Mouse (Mus musculus) embryonic facial prominence, embryonic 13.5 days (tissue): Measurements from ENCODE around the gene Clp1. TPM values are rescaled to one million over a fixed set of nuclear protein-coding genes. Genes with fewer than 3 reads are reported as not detected.

Experiments used
- ATAC-seq: fragments of 200-750 bp; cut with Nextera tagmentation; 2 replicates; pipeline ENCODE4 v1.8.0; 2017; ENCODE audit warnings: low read depth; ENCODE audit not compliant: insufficient number of reproducible peaks, insufficient read depth, low FRiP score, low TSS enrichment
- H3K27ac ChIP-seq: fragments of 300-500 bp; sonication (generic); 2 replicates; pipeline ENCODE4 v1.5.1; 2015; ENCODE audit warnings: moderate library complexity, mild to moderate bottlenecking, inconsistent platforms
- H3K27me3 ChIP-seq: fragments of 300-500 bp; sonication (generic); 2 replicates; pipeline ENCODE4 v1.6.1; 2015; ENCODE audit warnings: mild to moderate bottlenecking, inconsistent platforms
- H3K36me3 ChIP-seq: fragments of 300-500 bp; sonication (generic); 2 replicates; pipeline ENCODE4 v1.6.1; 2015; ENCODE audit warnings: mild to moderate bottlenecking, inconsistent platforms
- H3K4me1 ChIP-seq: fragments of 300-500 bp; sonication (generic); 2 replicates; pipeline ENCODE4 v1.6.1; 2015; ENCODE audit warnings: inconsistent platforms
- H3K4me2 ChIP-seq: fragments of 300-500 bp; sonication (generic); 2 replicates; pipeline ENCODE4 v1.6.1; 2015; ENCODE audit warnings: moderate library complexity, mild to moderate bottlenecking, inconsistent platforms
- H3K4me3 ChIP-seq: fragments of 300-500 bp; sonication (generic); 2 replicates; pipeline ENCODE4 v1.5.1; 2015; ENCODE audit warnings: mild to moderate bottlenecking, inconsistent platforms
- H3K9ac ChIP-seq: fragments of 300-500 bp; sonication (generic); 2 replicates; pipeline ENCODE4 v1.6.1; 2015; ENCODE audit warnings: mild to moderate bottlenecking, inconsistent platforms
- H3K9me3 ChIP-seq: fragments of 300-500 bp; sonication (generic); 2 replicates; pipeline ENCODE4 v1.6.1; 2016; ENCODE audit warnings: inconsistent platforms
- WGBS: fragments of 180-500 bp; shearing (Covaris S2); methylation state at CpG from one replicate; pipeline ENCODE4 v1.1.7; 2015; ENCODE audit warnings: mixed read lengths; 5-methylcytosine and 5-hydroxymethylcytosine counted together
- polyA plus RNA-seq: library from polyadenylated mRNA; unstranded; fragments of >200 nt; fragmentation: Nextera tagmentation; extraction: Ambion mirVana; gene quantifications from 2 replicates; pipeline ENCODE4 v1.2.1, GENCODE M21; 2015

Clp1 gene
- polyA plus RNA-seq, result 32.7 and 39.0 TPM in 2 replicates

- Histone ChIP-seq H3K9ac (peak within 1 kb of the TSS; percentile 73), H3K4me1 (peaks cover 13% of the 10 kb centered on the region), H3K27me3 (no peaks in the 10 kb centered on the region), H3K27ac (peak within 1 kb of the TSS; percentile 84), H3K4me3 (peak within 1 kb of the TSS; percentile 63), H3K4me2 (peak within 1 kb of the TSS; percentile 78), H3K9me3 (no peaks in the 10 kb centered on the region), H3K36me3 (peaks cover 22% of the 10 kb centered on the region)
- ATAC-seq, result peak; percentile 95
- under 1% methylated on average over 39 of the region's 39 CpGs for WGBS
These were observed at the start of gene Clp1 for GRCm38 (mm10) chr2:84727172-84727858. Gene Clp1 (minus strand): TSS chr2:84727350.

- 73% methylated on average over 6 of the region's 6 CpGs for WGBS
- no peak overlapping the region; the same call in 1 of the 2 replicates for H3K27ac ChIP-seq
- no peak overlapping the region for H3K9ac ChIP-seq
- H3K27me3 ChIP-seq, result no peaks in the 10 kb centered on the region
- H3K36me3 ChIP-seq, result no peaks in the 10 kb centered on the region
- H3K4me2 ChIP-seq, result no peak overlapping the region
- no peak for ATAC-seq
- no peak overlapping the region for H3K4me3 ChIP-seq
- no peaks in the 10 kb centered on the region for H3K9me3 ChIP-seq
- peaks cover 11% of the 10 kb centered on the region for H3K4me1 ChIP-seq
These were observed 48.5 kb upstream of the Clp1 start for GRCm38 (mm10) chr2:84775665-84776064.

DNA sequence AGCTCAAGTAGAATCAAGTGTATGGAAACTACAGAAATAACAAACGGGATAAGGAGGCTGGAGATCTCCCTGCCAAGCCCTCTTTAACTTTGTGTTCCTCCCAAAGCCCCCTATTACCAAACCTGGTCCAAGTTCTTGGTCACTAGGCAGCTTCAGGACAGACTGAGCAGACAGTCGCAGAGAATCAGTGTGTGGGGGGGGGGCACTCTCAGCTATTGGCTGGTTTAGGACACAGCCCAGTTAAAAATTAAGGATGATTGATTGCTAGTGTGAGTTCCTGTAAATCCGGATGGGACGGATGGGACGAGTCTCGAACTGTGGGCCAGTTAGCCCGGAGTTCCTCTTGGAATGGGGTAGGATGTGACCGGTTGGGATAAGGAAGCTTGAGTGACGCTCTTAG is 48.1 kb upstream of the Clp1 start, which contains the start of gene Serping1:
Gene Serping1, minus strand, starts transcription at position 204 of the 400 bp plus-strand sequence.
- ATAC-seq, result no peak
- H3K4me3 ChIP-seq, result peak within 1 kb of the TSS; percentile 39
- no peaks in the 10 kb centered on the region for H3K36me3 ChIP-seq
- H3K4me2 ChIP-seq, result peak within 1 kb of the TSS; percentile 63
- H3K4me1 ChIP-seq, result peaks cover 11% of the 10 kb centered on the region
- WGBS, result 66% methylated on average over 9 of the region's 9 CpGs
- H3K9ac ChIP-seq, result peak within 1 kb of the TSS; percentile 53
- no peaks in the 10 kb centered on the region for H3K9me3 ChIP-seq
- no peaks in the 10 kb centered on the region for H3K27me3 ChIP-seq
- H3K27ac ChIP-seq, result no peak within 1 kb of the TSS; the same call in 1 of the 2 replicates

DNA sequence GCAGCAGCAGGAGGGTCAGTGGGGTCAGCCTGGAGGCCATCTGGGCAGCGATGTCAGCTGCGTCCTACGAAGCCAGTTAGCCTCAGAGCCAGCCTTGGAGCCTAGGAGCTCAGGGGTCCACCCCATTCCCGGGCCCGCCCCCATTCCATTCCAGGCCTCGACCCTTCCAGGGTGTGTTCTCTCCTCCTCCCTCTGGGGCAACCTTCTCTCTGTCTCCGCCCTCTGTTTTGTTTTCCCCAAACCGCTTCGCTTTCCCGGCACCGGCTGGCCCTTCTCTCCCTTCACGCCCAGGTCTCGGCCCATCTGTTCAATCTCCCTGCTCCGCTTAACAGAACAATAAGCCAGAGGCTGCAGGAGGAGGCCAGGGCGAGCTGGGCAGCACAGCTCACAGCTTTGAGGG is 47.6 kb upstream of the Clp1 start:
- peak overlapping the region; percentile 53 for H3K9ac ChIP-seq
- H3K4me2 ChIP-seq, result peak overlapping the region; percentile 63

DNA sequence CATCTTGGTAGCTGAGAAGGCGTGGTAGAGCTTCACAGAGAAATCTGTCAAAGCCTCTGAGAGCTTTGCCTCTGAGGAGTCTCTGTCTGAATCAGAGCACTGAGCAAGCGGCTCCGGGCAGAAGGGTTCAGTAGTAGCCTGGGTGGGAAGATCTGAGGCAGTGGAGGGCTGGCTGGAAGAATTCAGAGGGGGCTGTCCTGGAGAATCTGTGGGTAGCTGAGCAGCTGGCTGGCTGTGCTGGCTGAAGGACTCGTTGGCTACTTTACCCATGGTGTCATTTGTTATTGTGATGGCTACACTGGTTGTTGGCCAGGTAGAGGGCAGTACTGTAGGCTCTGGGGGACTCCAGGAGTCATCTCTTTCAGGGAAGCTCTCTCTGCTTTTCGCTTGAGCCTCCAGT is 46.0 kb upstream of the Clp1 start:
- ATAC-seq, result no peak
- H3K9ac ChIP-seq, result no peak overlapping the region
- no peaks in the 10 kb centered on the region for H3K27me3 ChIP-seq
- H3K4me2 ChIP-seq, result no peak overlapping the region
- no peaks in the 10 kb centered on the region for H3K36me3 ChIP-seq
- no peak overlapping the region for H3K4me3 ChIP-seq
- WGBS, result 75% methylated on average over 5 of the region's 5 CpGs
- H3K27ac ChIP-seq, result no peak overlapping the region
- H3K9me3 ChIP-seq, result no peaks in the 10 kb centered on the region
- peaks cover 11% of the 10 kb centered on the region for H3K4me1 ChIP-seq

More for the DNA sequence above, 47.6 kb upstream of the Clp1 start:
- 3% methylated on average over 12 of the region's 15 CpGs for WGBS
- Histone ChIP-seq H3K9me3 (no peaks in the 10 kb centered on the region), H3K4me3 (peak overlapping the region; percentile 39), H3K36me3 (no peaks in the 10 kb centered on the region), H3K27me3 (no peaks in the 10 kb centered on the region), H3K4me1 (peaks cover 11% of the 10 kb centered on the region), H3K27ac (no peak overlapping the region; the same call in 1 of the 2 replicates)
- ATAC-seq, result peak; percentile 85

DNA sequence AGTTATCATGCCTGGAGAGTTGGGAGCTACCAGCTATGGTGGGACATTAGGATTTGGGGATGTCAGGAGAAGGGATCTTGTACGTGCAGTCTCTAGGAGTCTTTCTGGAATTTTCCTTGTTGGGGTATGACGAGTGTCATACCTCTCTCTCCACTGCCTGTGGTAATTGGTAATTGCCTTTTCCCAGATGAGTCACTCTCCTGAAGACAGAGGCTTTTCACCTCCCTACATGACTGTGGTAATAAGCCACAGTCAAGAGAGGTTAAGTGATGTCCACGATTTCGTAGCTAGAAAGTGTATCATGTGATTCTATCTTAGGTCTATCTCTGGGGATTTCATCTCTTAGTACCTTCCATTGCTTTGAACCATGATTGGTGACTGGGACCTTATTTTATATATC is 45.3 kb upstream of the Clp1 start:
- H3K4me1 ChIP-seq, result peaks cover 11% of the 10 kb centered on the region
- no peak overlapping the region for H3K27ac ChIP-seq
- H3K9ac ChIP-seq, result no peak overlapping the region
- no peak overlapping the region for H3K4me2 ChIP-seq
- H3K9me3 ChIP-seq, result no peaks in the 10 kb centered on the region
- ATAC-seq, result no peak
- no peaks in the 10 kb centered on the region for H3K36me3 ChIP-seq
- 81% methylated on average over 4 of the region's 4 CpGs for WGBS
- H3K4me3 ChIP-seq, result no peak overlapping the region
- no peaks in the 10 kb centered on the region for H3K27me3 ChIP-seq

DNA sequence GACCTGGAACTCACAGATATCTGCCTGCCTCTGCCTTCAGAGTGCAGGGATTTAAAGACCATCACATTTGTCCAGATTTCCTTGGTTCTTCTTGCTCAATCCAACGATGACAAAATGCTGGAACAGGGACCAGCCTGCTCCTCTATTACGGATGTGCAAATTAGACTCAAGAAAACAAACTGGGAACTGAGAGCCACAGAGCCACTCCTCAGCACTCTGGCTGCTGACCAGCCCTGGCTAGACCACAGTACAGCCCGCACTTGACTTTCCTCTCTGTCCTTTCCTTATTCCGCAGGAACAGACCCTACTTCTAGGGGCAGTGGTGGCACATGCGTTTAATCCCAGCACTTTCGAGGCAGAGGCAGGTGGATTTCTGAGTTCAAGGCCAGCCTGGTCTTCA is 43.4 kb upstream of the Clp1 start:
- no peaks in the 10 kb centered on the region for H3K27me3 ChIP-seq
- peaks cover 11% of the 10 kb centered on the region for H3K4me1 ChIP-seq
- no peak overlapping the region for H3K4me3 ChIP-seq
- H3K36me3 ChIP-seq, result no peaks in the 10 kb centered on the region
- 77% methylated on average over 6 of the region's 6 CpGs for WGBS
- H3K27ac ChIP-seq, result no peak overlapping the region
- no peak overlapping the region for H3K9ac ChIP-seq
- no peaks in the 10 kb centered on the region for H3K9me3 ChIP-seq
- H3K4me2 ChIP-seq, result no peak overlapping the region
- no peak for ATAC-seq

DNA sequence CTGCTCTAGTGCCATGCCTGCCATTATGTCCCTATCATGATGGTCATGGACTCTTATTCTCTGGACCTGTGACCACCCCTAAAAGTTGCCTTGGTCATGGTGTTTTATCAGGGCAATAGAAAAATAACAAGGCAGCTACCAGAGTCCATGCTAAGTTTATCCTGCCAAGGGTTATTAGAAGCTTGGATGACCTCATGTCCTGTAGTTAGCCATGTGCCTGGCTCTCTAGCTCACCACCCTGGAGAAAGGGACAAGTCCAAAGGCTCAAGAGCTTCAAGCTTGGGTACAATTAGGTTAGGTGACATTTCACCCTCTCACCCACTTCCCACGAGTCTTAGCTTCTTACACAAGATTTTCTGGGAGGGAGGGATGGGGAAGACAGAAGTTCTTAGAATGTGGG is 35.7 kb upstream of the Clp1 start:
- H3K36me3 ChIP-seq, result no peaks in the 10 kb centered on the region
- no peaks in the 10 kb centered on the region for H3K9me3 ChIP-seq
- no peak overlapping the region for H3K27ac ChIP-seq
- H3K4me1 ChIP-seq, result no peaks in the 10 kb centered on the region
- H3K4me2 ChIP-seq, result no peak overlapping the region
- WGBS, result 67% methylated on average over 1 of the region's 1 CpGs
- H3K27me3 ChIP-seq, result no peaks in the 10 kb centered on the region
- no peak for ATAC-seq
- H3K9ac ChIP-seq, result no peak overlapping the region
- H3K4me3 ChIP-seq, result no peak overlapping the region

GRCm38 (mm10) chr2:84762295-84762694 is 35.1 kb upstream of the Clp1 start:
- no peak overlapping the region for H3K4me2 ChIP-seq
- 36% methylated on average over 4 of the region's 4 CpGs for WGBS
- no peaks in the 10 kb centered on the region for H3K9me3 ChIP-seq
- H3K27me3 ChIP-seq, result no peaks in the 10 kb centered on the region
- no peak overlapping the region for H3K27ac ChIP-seq
- H3K9ac ChIP-seq, result no peak overlapping the region
- H3K36me3 ChIP-seq, result no peaks in the 10 kb centered on the region
- H3K4me1 ChIP-seq, result no peaks in the 10 kb centered on the region
- no peak for ATAC-seq
- no peak overlapping the region for H3K4me3 ChIP-seq

DNA sequence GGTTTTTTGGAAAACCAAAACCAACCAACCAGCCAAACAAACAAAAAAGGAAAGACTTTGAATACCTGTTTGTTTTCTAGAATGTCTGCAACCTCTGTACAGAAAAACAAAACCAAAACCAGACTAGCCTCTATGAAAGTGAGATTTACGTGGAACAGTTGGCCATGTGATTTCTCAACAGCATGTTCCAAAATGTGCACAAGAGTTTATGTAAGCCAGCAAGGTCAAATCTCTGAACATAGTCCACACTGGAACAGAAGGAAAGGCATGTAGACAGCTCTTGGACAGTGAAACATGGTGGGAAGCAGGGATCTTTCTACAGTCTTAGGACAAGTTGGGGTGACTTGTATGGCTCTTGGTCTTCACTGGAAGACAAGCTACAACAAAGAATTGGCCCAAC is 34.7 kb upstream of the Clp1 start:
- Histone ChIP-seq H3K4me1 (no peaks in the 10 kb centered on the region), H3K4me3 (no peak overlapping the region), H3K9ac (no peak overlapping the region), H3K4me2 (no peak overlapping the region), H3K27me3 (no peaks in the 10 kb centered on the region), H3K27ac (no peak overlapping the region), H3K9me3 (no peaks in the 10 kb centered on the region), H3K36me3 (no peaks in the 10 kb centered on the region)
- 80% methylated on average over 1 of the region's 1 CpGs for WGBS
- no peak for ATAC-seq

DNA sequence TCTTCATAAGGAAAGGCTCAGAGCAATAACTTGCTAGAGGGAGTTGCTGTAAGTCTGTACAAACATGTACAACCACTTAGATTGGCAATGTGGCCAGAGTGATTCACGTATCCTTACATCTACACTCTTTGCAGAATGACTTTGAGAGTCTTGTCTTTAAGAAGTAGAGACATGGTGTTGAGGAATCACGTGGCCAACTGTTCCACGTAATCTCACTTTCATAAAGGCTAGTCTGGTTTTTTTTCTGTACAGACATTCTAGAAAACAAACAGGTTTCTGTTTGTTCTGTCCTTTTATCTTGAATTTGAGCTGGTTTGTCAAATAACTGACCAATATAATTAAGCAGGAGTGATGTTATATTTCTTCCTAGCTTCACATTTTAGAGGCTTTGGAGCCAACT is 34.2 kb upstream of the Clp1 start:
- no peaks in the 10 kb centered on the region for H3K9me3 ChIP-seq
- H3K4me2 ChIP-seq, result no peak overlapping the region
- no peaks in the 10 kb centered on the region for H3K4me1 ChIP-seq
- H3K27ac ChIP-seq, result no peak overlapping the region
- no peaks in the 10 kb centered on the region for H3K36me3 ChIP-seq
- no peak overlapping the region for H3K4me3 ChIP-seq
- ATAC-seq, result no peak
- 84% methylated on average over 3 of the region's 3 CpGs for WGBS
- H3K27me3 ChIP-seq, result no peaks in the 10 kb centered on the region
- no peak overlapping the region for H3K9ac ChIP-seq

- Histone ChIP-seq H3K4me1 (no peaks in the 10 kb centered on the region), H3K27ac (no peak overlapping the region), H3K36me3 (no peaks in the 10 kb centered on the region), H3K9me3 (no peaks in the 10 kb centered on the region), H3K9ac (0 out of 2 replicates have a peak overlapping the region, but pooled peaks have one; percentile 27), H3K4me3 (no peak overlapping the region), H3K4me2 (no peak overlapping the region), H3K27me3 (no peaks in the 10 kb centered on the region)
- WGBS, result 57% methylated on average over 8 of the region's 8 CpGs
- no peak for ATAC-seq
These were observed 33.6 kb upstream of the Clp1 start for GRCm38 (mm10) chr2:84760777-84761176.
